Mouse (Mus musculus) embryonic fibroblast, embryonic 13.5 days (primary cell): ENCODE measurements around the gene Cntn6. TPM values are rescaled to one million over a fixed set of nuclear protein-coding genes. Genes with fewer than 3 reads are reported as not detected.

Experiments
- H3K27ac ChIP-seq: 2 replicates; pipeline ENCODE4 v1.5.1; 2012; ENCODE audit warnings: low read length, control low read depth, inconsistent platforms; ENCODE audit not compliant: insufficient read depth
- H3K4me1 ChIP-seq: 2 replicates; pipeline ENCODE4 v1.6.1; 2011; ENCODE audit warnings: low read length; ENCODE audit not compliant: control insufficient read depth, insufficient read depth
- H3K4me3 ChIP-seq: 2 replicates; pipeline ENCODE4 v1.5.1; 2011; ENCODE audit warnings: mild to moderate bottlenecking, control low read depth, low read length; ENCODE audit not compliant: insufficient read depth
- CTCF ChIP-seq: IDR thresholded peaks from 2 replicates; pipeline ENCODE4 v1.5.1; 2011; ENCODE audit warnings: mild to moderate bottlenecking, control low read depth, low read length, moderate library complexity, borderline replicate concordance; ENCODE audit not compliant: insufficient read depth
- POLR2A ChIP-seq: IDR thresholded peaks from 2 replicates; pipeline ENCODE4 v1.6.1; 2011; ENCODE audit warnings: low read depth, mild to moderate bottlenecking, control low read depth, low read length, moderate library complexity
- polyA plus RNA-seq: library from polyadenylated mRNA; stranded (reverse); fragments of >200 nt; gene quantifications from 2 replicates; pipeline ENCODE4 v1.2.4, GENCODE M21; 2011; ENCODE audit warnings: low read depth; ENCODE audit not compliant: missing spikeins, insufficient read length

Gene Cntn6
- polyA plus RNA-seq = not detected in 2 replicates

GRCm38 (mm10) chr6:104492490-104493431 is at the start of gene Cntn6:
Cntn6 (plus strand) TSS chr6:104492790.
- Histone ChIP-seq H3K4me3 (no peak within 1 kb of the TSS), H3K27ac (no peak within 1 kb of the TSS), H3K4me1 (no peaks in the 10 kb centered on the region)
- TF ChIP-seq POLR2A (no peak), CTCF (no peak)

DNA sequence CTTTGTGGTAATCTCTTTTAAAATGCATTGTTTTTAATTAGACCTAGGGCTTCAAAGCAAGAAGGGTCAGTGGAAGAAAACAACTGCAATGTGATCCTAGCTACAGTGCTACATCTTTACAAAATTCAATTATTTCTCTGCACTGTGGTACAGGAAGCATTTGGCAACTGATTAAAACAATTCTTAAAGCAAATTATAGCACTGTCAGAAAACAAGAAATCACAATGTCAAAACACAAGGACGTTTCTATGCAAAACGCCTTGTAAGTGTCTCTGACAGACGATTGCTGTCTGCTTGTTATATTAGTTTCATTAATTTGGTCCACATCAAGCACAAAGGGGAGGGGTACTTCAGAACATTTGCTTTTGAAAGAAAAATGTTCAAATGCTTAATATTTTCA is 48.9 kb upstream of the Cntn6 start:
- Histone ChIP-seq H3K4me1 (no peaks in the 10 kb centered on the region), H3K4me3 (no peak overlapping the region), H3K27ac (no peak overlapping the region)
- TF ChIP-seq CTCF (no peak), POLR2A (no peak)

- H3K27ac ChIP-seq = no peak overlapping the region
- H3K4me3 ChIP-seq = no peak overlapping the region
- TF ChIP-seq CTCF (no peak), POLR2A (no peak)
- no peaks in the 10 kb centered on the region for H3K4me1 ChIP-seq
Observed at GRCm38 (mm10) chr6:104470706-104471105, 21.9 kb upstream of the Cntn6 start.

GRCm38 (mm10) chr6:104479242-104479641 is 13.3 kb upstream of the Cntn6 start:
- no peak overlapping the region for H3K27ac ChIP-seq
- H3K4me3 ChIP-seq = no peak overlapping the region
- TF ChIP-seq POLR2A = no peak
- no peak for TF ChIP-seq CTCF
- no peaks in the 10 kb centered on the region for H3K4me1 ChIP-seq

- TF ChIP-seq CTCF (no peak), POLR2A (no peak)
- H3K4me1 ChIP-seq = no peaks in the 10 kb centered on the region
- H3K27ac ChIP-seq = no peak overlapping the region
- no peak overlapping the region for H3K4me3 ChIP-seq
Observed at GRCm38 (mm10) chr6:104493459-104493858, 869 bp downstream of the Cntn6 start.

GRCm38 (mm10) chr6:104495801-104496200 is 3.2 kb downstream of the Cntn6 start:
- no peak overlapping the region for H3K27ac ChIP-seq
- no peak for TF ChIP-seq POLR2A
- no peak for TF ChIP-seq CTCF
- no peak overlapping the region for H3K4me3 ChIP-seq
- no peaks in the 10 kb centered on the region for H3K4me1 ChIP-seq

DNA sequence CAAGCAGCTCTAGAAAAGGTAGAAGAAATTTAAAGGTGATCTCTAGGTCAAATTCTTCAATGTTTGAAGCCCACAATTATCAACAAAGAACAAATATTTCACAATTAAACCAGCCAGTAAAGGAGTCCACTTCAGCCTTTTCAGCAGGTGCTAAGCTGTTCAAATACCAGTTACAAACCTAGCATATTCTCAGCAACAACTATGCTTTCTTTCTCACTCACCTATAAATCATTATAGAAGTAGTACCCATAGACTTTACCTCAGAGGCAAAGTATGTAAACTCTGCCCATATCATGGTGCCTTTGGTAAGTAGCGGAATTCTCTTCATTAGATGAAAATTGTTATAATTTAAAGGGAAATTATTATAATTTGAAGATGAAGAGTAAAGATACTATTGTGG is 71.4 kb downstream of the Cntn6 start:
- H3K4me3 ChIP-seq = no peak overlapping the region
- no peak for TF ChIP-seq POLR2A
- no peak for TF ChIP-seq CTCF
- H3K27ac ChIP-seq = no peak overlapping the region
- no peaks in the 10 kb centered on the region for H3K4me1 ChIP-seq

DNA sequence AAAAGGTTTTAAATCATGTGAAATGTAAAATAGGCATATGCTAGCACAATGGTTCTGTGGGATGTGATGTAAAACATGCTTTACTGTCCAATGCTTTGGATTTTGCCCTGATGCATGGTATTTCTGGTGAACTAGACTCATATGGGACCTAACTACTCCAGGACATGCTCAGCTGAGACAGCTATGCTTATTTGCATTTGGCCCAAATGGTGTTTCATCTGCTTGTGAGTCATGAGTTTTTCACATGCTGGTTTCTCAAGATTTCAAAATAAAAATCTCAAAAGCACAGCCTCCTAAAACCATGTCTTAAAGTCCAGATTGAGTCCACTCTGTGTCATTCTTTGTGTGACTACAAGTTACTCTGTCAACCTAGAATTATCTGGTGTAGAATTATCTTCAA is 77.0 kb downstream of the Cntn6 start:
- Histone ChIP-seq H3K27ac (no peak overlapping the region), H3K4me1 (no peaks in the 10 kb centered on the region), H3K4me3 (no peak overlapping the region)
- TF ChIP-seq CTCF (no peak), POLR2A (no peak)

DNA sequence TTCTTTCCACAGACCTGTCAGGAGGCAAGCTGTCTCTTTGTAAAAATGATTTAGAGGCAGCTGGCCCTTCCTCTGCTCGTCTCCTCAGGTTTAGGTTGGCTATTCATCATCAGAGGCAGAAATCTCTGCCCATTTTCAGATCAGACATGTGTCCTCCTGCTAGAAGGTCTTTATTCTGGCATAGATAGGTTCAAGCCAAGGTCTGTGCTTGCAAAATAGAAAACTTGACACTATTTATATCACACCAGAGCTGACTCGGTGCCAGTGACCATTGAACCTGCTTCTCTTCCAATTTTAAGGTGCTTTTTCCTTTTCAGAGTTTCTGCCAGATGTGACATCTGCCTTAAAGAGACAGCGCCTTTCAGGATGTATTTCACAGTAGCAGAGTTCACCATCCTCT is 95.4 kb downstream of the Cntn6 start:
- Histone ChIP-seq H3K27ac (no peak overlapping the region), H3K4me1 (no peaks in the 10 kb centered on the region), H3K4me3 (no peak overlapping the region)
- TF ChIP-seq CTCF (no peak), POLR2A (no peak)

DNA sequence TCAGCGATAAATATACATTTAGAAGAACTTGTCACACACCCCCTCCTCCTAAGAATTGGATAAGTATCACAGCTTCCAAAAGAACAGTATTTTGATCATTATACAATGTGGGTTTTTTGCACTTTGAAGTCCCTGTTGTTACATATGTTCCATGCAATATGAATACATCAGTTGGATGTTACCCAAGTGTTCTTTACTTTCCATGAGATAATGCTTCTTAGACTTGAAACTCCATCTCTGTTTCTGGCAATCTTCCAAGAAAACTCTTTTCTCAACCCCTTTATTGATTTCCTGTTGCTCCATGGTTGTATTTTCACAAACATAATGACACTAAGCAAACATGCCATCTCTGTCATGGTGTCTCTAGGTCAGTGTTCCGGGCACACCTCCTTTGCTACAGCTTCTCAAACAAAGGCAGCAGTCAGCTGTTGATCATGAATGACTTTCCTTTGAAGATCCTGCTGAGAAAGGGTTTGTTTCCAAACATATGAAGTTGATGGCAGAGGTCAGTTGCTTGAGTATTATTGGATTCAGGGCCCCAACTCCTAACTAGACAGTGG is 108.3 kb downstream of the Cntn6 start:
- no peak overlapping the region for H3K27ac ChIP-seq
- no peak overlapping the region for H3K4me3 ChIP-seq
- TF ChIP-seq CTCF = no peak
- TF ChIP-seq POLR2A = no peak
- no peaks in the 10 kb centered on the region for H3K4me1 ChIP-seq

- TF ChIP-seq POLR2A = no peak
- TF ChIP-seq CTCF = no peak
- H3K27ac ChIP-seq = no peak overlapping the region
- no peak overlapping the region for H3K4me3 ChIP-seq
- no peaks in the 10 kb centered on the region for H3K4me1 ChIP-seq
Observed at GRCm38 (mm10) chr6:104602894-104603293, 110.3 kb downstream of the Cntn6 start.
